In genomic region chr17:67861744-67862535, GRCm38 (mm10) we compare ENCODE assay signal across 8 mouse cellular contexts.
DNase-seq lines count a peak whose midpoint lies in the region; ATAC-seq and TF ChIP-seq lines count a peak whose summit lies in the region.

No protein-coding gene starts in this region.

- DNase-seq in heart, adult 18-20 months = peak; percentile 52 to 73
- peak; percentile 73 to 82 for DNase-seq in cerebellum, postnatal 25 days
- peak; percentile 53 for DNase-seq in gastrocnemius, adult 18-20 months (ENCODE audit: low spot score)
- peak; percentile 79 to 83 for DNase-seq in left cerebral cortex, postnatal 14 days (ENCODE audit: low spot score in 2 of 2)
- DNase-seq in midbrain, embryonic 11.5 days (ENCODE audit: low spot score, missing footprints) = peak; percentile 97

- H3K9me3 ChIP-seq in heart, embryonic 11.5 days (replicated peaks; ENCODE audit: control insufficient read depth, low read length) = no peaks in the 10 kb centered on the region
- H3K9me3 ChIP-seq in intestine, postnatal 0 days (ENCODE audit: control insufficient read depth) = no peaks in the 10 kb centered on the region
- no peaks in the 10 kb centered on the region for H3K9me3 ChIP-seq in midbrain, embryonic 11.5 days (ENCODE audit: control insufficient read depth, low read length)
- no peaks in the 10 kb centered on the region for H3K9me3 ChIP-seq in stomach, embryonic 14.5 days (ENCODE audit: control insufficient read depth, low read depth, low read length)

- peak; percentile 98 for TF ChIP-seq CTCF in intestine, postnatal 0 days (IDR thresholded peaks at IDR 0.05; ENCODE audit: low read depth)

- intact Hi-C loops in left cerebral cortex, postnatal 14 days (cut with DNase I) = loop anchor here (2.0 to 10.0 kb wide), 3 partner anchors 305 to 1483 kb away; no protein-coding TSS in a partner anchor

- H3K36me3 ChIP-seq in heart, embryonic 11.5 days (ENCODE audit: control insufficient read depth, insufficient read depth, low read length) = 0 out of 2 replicates have a peak, but pooled peaks cover 7% of the 10 kb centered on the region
- H3K36me3 ChIP-seq in intestine, postnatal 0 days (ENCODE audit: control insufficient read depth, insufficient read depth) = peaks cover 10% of the 10 kb centered on the region; the same call in 1 of the 2 replicates
- no peaks in the 10 kb centered on the region for H3K36me3 ChIP-seq in midbrain, embryonic 11.5 days (ENCODE audit: control insufficient read depth, insufficient read depth, low read length)
- peaks cover 29% of the 10 kb centered on the region for H3K36me3 ChIP-seq in stomach, embryonic 14.5 days (ENCODE audit: control insufficient read depth, insufficient read depth, low read length)

- no peak; the same call in 1 of the 2 replicates for ATAC-seq in heart, embryonic 11.5 days (replicated peaks; ENCODE audit: insufficient number of reproducible peaks, low FRiP score, low TSS enrichment)
- ATAC-seq in intestine, postnatal 0 days = 0 out of 2 replicates have a peak, but pooled peaks have one; percentile 36
- ATAC-seq in midbrain, embryonic 11.5 days (ENCODE audit: low FRiP score) = peak; percentile 59; the same call in 1 of the 2 replicates
- peak; percentile 66; the same call in 1 of the 2 replicates for ATAC-seq in stomach, embryonic 14.5 days (ENCODE audit: insufficient number of reproducible peaks, insufficient read depth, low FRiP score, low read depth)

- H3K27ac ChIP-seq in heart, embryonic 11.5 days (ENCODE audit: low read depth, low read length) = no peak overlapping the region
- H3K27ac ChIP-seq in intestine, postnatal 0 days (ENCODE audit: low read depth, low read length) = no peak overlapping the region
- no peak overlapping the region for H3K27ac ChIP-seq in midbrain, embryonic 11.5 days (ENCODE audit: low read depth, low read length)
- H3K27ac ChIP-seq in stomach, embryonic 14.5 days (ENCODE audit: low read length) = no peak overlapping the region

- no peak overlapping the region for H3K4me3 ChIP-seq in heart, embryonic 11.5 days (ENCODE audit: low read depth, low read length)
- H3K4me3 ChIP-seq in intestine, postnatal 0 days (ENCODE audit: low read depth, low read length) = no peak overlapping the region
- no peak overlapping the region for H3K4me3 ChIP-seq in midbrain, embryonic 11.5 days (ENCODE audit: low read depth, low read length)
- no peak overlapping the region for H3K4me3 ChIP-seq in stomach, embryonic 14.5 days (ENCODE audit: low read depth, low read length)

- H3K9ac ChIP-seq in heart, embryonic 11.5 days (ENCODE audit: low read depth, low read length) = no peak overlapping the region
- no peak overlapping the region for H3K9ac ChIP-seq in intestine, postnatal 0 days (ENCODE audit: low read depth, low read length)
- H3K9ac ChIP-seq in midbrain, embryonic 11.5 days (ENCODE audit: low read length) = no peak overlapping the region
- no peak overlapping the region for H3K9ac ChIP-seq in stomach, embryonic 14.5 days (replicated peaks; ENCODE audit: low read depth, low read length)

- H3K4me1 ChIP-seq in heart, embryonic 11.5 days (ENCODE audit: control insufficient read depth, insufficient read depth, low read length) = no peaks in the 10 kb centered on the region
- no peaks in the 10 kb centered on the region for H3K4me1 ChIP-seq in intestine, postnatal 0 days (replicated peaks; ENCODE audit: control insufficient read depth, insufficient read depth, low read length)
- H3K4me1 ChIP-seq in midbrain, embryonic 11.5 days (ENCODE audit: control insufficient read depth, insufficient read depth, low read length) = no peaks in the 10 kb centered on the region
- H3K4me1 ChIP-seq in stomach, embryonic 14.5 days (ENCODE audit: control insufficient read depth, insufficient read depth, low read length) = no peaks in the 10 kb centered on the region

- peaks cover 25% of the 10 kb centered on the region for H3K27me3 ChIP-seq in heart, embryonic 11.5 days (ENCODE audit: control insufficient read depth, insufficient read depth, low read length)
- no peaks in the 10 kb centered on the region for H3K27me3 ChIP-seq in intestine, postnatal 0 days (replicated peaks; ENCODE audit: control insufficient read depth, insufficient read depth, low read length)
- H3K27me3 ChIP-seq in midbrain, embryonic 11.5 days (ENCODE audit: control insufficient read depth, insufficient read depth, low read length) = no peaks in the 10 kb centered on the region
- no peaks in the 10 kb centered on the region for H3K27me3 ChIP-seq in stomach, embryonic 14.5 days (ENCODE audit: control insufficient read depth, insufficient read depth, low read length)

- WGBS in heart, embryonic 11.5 days (ENCODE audit: insufficient replicate concordance) = 78% methylated on average over 16 of the region's 16 CpGs
- 77% methylated on average over 16 of the region's 16 CpGs for WGBS in intestine, postnatal 0 days
- WGBS in midbrain, embryonic 11.5 days = 80% methylated on average over 16 of the region's 16 CpGs
- WGBS in stomach, embryonic 14.5 days = 75% methylated on average over 16 of the region's 16 CpGs

- H3K4me2 ChIP-seq in heart, embryonic 11.5 days = no peak overlapping the region
- H3K4me2 ChIP-seq in intestine, postnatal 0 days (replicated peaks; ENCODE audit: low read depth) = no peak overlapping the region
- H3K4me2 ChIP-seq in midbrain, embryonic 11.5 days = no peak overlapping the region
- H3K4me2 ChIP-seq in stomach, embryonic 14.5 days (replicated peaks; ENCODE audit: low read depth, low read length) = no peak overlapping the region
